Mouse (Mus musculus) adrenal gland, adult 18-20 months (tissue): ENCODE measurements around the gene Sh3rf3. TPM values are rescaled to one million over a fixed set of nuclear protein-coding genes. Genes with fewer than 3 reads are reported as not detected.

Source experiments
- DNase-seq, 2 experiments: peaks; one replicate each; pipeline ENCODE4 v3.0.0; 2021 to 2022; ENCODE audit warnings: low spot score in 2 of 2
- total RNA-seq, 2 experiments: library from RNA; stranded (reverse); gene quantifications; 1 replicate in 1 of 2; 2 replicates in 1 of 2; pipeline ENCODE4 v1.2.3; 2021

Sh3rf3 gene
- total RNA-seq, 2 experiments from 2014 or later: 0.80 to 0.99 TPM

- no peak for DNase-seq
Measured at GRCm38 (mm10) chr10:58848536-58848935, 35.4 kb downstream of the Sh3rf3 start.

- DNase-seq: no peak
Measured at GRCm38 (mm10) chr10:58854548-58855198, 41.5 kb downstream of the Sh3rf3 start.

GRCm38 (mm10) chr10:58855199-58855751 lies 42.1 kb downstream of the Sh3rf3 start:
- no peak for DNase-seq

- no peak for DNase-seq
Measured at GRCm38 (mm10) chr10:58855814-58856213, 42.7 kb downstream of the Sh3rf3 start.

GRCm38 (mm10) chr10:58856742-58857141 lies 43.6 kb downstream of the Sh3rf3 start:
- no peak for DNase-seq

- DNase-seq: no peak
Measured at GRCm38 (mm10) chr10:58864735-58865134, 51.6 kb downstream of the Sh3rf3 start.

- no peak for DNase-seq
Measured at GRCm38 (mm10) chr10:58867536-58867935, 54.4 kb downstream of the Sh3rf3 start.

GRCm38 (mm10) chr10:58869836-58870235 lies 56.7 kb downstream of the Sh3rf3 start:
- no peak for DNase-seq

- no peak for DNase-seq
Measured at GRCm38 (mm10) chr10:58871149-58871820, 58.1 kb downstream of the Sh3rf3 start.

- DNase-seq: no peak
Measured at GRCm38 (mm10) chr10:58871821-58872577, 58.8 kb downstream of the Sh3rf3 start.

- no peak for DNase-seq
Measured at GRCm38 (mm10) chr10:58877835-58878234, 64.7 kb downstream of the Sh3rf3 start.

GRCm38 (mm10) chr10:58878636-58879035 lies 65.5 kb downstream of the Sh3rf3 start:
- DNase-seq: no peak

- no peak for DNase-seq
Measured at GRCm38 (mm10) chr10:58882741-58883140, 69.6 kb downstream of the Sh3rf3 start.

- no peak for DNase-seq
Measured at GRCm38 (mm10) chr10:58885351-58885750, 72.2 kb downstream of the Sh3rf3 start.

GRCm38 (mm10) chr10:58885816-58886215 lies 72.7 kb downstream of the Sh3rf3 start:
- no peak for DNase-seq

- no peak for DNase-seq
Measured at GRCm38 (mm10) chr10:58890671-58891439, 77.7 kb downstream of the Sh3rf3 start.

GRCm38 (mm10) chr10:58895431-58895830 lies 82.3 kb downstream of the Sh3rf3 start:
- DNase-seq: no peak

- no peak for DNase-seq
Measured at GRCm38 (mm10) chr10:58897009-58897543, 83.9 kb downstream of the Sh3rf3 start.

GRCm38 (mm10) chr10:58905253-58905652 lies 92.1 kb downstream of the Sh3rf3 start:
- DNase-seq: no peak

GRCm38 (mm10) chr10:58907001-58907443 lies 93.9 kb downstream of the Sh3rf3 start:
- DNase-seq: no peak

- DNase-seq: no peak
Measured at GRCm38 (mm10) chr10:58908451-58908850, 95.3 kb downstream of the Sh3rf3 start.
